8 mouse cellular contexts compared by ENCODE assay signal in the genomic region with DNA sequence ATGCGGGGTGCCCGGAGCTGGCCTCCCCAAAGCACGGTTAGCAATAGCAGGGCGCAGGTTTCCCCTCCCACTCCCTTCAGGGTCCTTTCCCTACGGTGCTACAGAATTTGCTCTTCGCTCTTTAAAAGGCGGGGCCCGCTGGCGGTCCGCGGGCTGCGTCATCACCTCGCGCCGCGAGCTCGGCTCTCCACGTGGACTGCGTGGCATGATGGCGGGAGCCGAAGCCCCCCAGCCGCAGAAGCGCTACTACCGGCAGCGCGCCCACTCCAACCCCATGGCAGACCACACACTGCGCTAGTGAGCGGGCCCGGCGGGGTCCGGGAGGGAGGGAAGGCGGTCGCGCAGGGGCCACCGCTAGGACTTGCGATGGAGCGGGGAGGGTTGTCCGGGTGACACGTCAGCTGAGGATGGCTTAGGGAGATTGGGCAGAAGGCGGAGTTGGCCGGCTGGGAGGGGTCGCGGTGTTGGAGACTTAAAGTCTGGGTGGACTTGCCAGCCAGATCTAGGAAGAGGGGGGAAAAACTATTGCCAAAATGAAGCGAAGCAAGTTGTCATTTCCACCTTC. TPM values are rescaled to one million over a fixed set of nuclear protein-coding genes. Genes with fewer than 3 reads are reported as not detected.
DNase-seq lines count a peak whose midpoint lies in the region; ATAC-seq and TF ChIP-seq lines count a peak whose summit lies in the region.

No protein-coding gene starts in this region.

- under 1% methylated on average over 44 of the region's 44 CpGs for WGBS in cerebellum, adult 2 months
- WGBS in forebrain, postnatal 0 days, result 1% methylated on average over 44 of the region's 44 CpGs
- WGBS in lung, embryonic 14.5 days, result under 1% methylated on average over 44 of the region's 44 CpGs

- peak overlapping the region; percentile 94 for H3K4me3 ChIP-seq in G1E (ENCODE audit: low read depth, low read length)
- H3K4me3 ChIP-seq in cerebellum, adult 2 months (replicated peaks; ENCODE audit: insufficient read depth, low read depth, low read length), result peak overlapping the region; percentile 70
- peak overlapping the region; percentile 76 for H3K4me3 ChIP-seq in forebrain, postnatal 0 days (ENCODE audit: low read depth, low read length)
- H3K4me3 ChIP-seq in lung, embryonic 14.5 days (ENCODE audit: low read depth, low read length), result peak overlapping the region; percentile 77

- H3K36me3 ChIP-seq in G1E (replicated peaks), result peaks cover 39% of the 10 kb centered on the region
- H3K36me3 ChIP-seq in forebrain, postnatal 0 days (ENCODE audit: insufficient read depth), result 0 out of 2 replicates have a peak, but pooled peaks cover 3% of the 10 kb centered on the region
- H3K36me3 ChIP-seq in lung, embryonic 14.5 days (ENCODE audit: insufficient read depth), result peaks cover 20% of the 10 kb centered on the region

- TF ChIP-seq CTCF in G1E (IDR thresholded peaks at IDR 0.05; ENCODE audit: low read depth, low read length), result no peak
- no peak for TF ChIP-seq CTCF in cerebellum, adult 2 months (IDR thresholded peaks at IDR 0.05; ENCODE audit: borderline replicate concordance, insufficient read depth, low read depth, low read length)
- TF ChIP-seq CTCF in forebrain, postnatal 0 days (IDR thresholded peaks at IDR 0.05; ENCODE audit: low read depth), result peak; percentile 17; the same call in 1 of the 2 replicates
- no peak for TF ChIP-seq CTCF in lung, embryonic 14.5 days (IDR thresholded peaks at IDR 0.05; ENCODE audit: low read depth)

- peak overlapping the region; percentile 57 for H3K9ac ChIP-seq in forebrain, postnatal 0 days
- H3K9ac ChIP-seq in lung, embryonic 14.5 days, result peak overlapping the region; percentile 72

- peak overlapping the region; percentile 97 for H3K4me2 ChIP-seq in forebrain, postnatal 0 days (ENCODE audit: low read depth)
- peak overlapping the region; percentile 98 for H3K4me2 ChIP-seq in lung, embryonic 14.5 days

- peaks cover 33% of the 10 kb centered on the region for H3K4me1 ChIP-seq in G1E (ENCODE audit: insufficient read depth, low read depth, low read length)
- no peaks in the 10 kb centered on the region for H3K4me1 ChIP-seq in cerebellum, adult 2 months (ENCODE audit: control insufficient read depth, insufficient read depth, low read length)
- peaks cover 6% of the 10 kb centered on the region for H3K4me1 ChIP-seq in forebrain, postnatal 0 days (ENCODE audit: insufficient read depth)
- H3K4me1 ChIP-seq in lung, embryonic 14.5 days (ENCODE audit: insufficient read depth), result peaks cover 6% of the 10 kb centered on the region; the same call in 1 of the 2 replicates

- TF ChIP-seq POLR2A in cerebellum, adult 2 months (IDR thresholded peaks at IDR 0.05; ENCODE audit: borderline replicate concordance, insufficient read depth, low read length), result no peak

- ATAC-seq in G1E (ENCODE audit: extremely low read depth, insufficient number of reproducible peaks, low FRiP score, poor library complexity, severe bottlenecking), result peak; percentile 64
- peak; percentile 94 for ATAC-seq in forebrain, postnatal 0 days
- peak; percentile 84 for ATAC-seq in lung, embryonic 14.5 days (ENCODE audit: insufficient read depth)
- peak; percentile 65 for ATAC-seq in neutrophil, adult 5-6 weeks (ENCODE audit: extremely low read depth, insufficient number of reproducible peaks, low FRiP score, poor library complexity, severe bottlenecking)

- no peak overlapping the region for H3K27ac ChIP-seq in cerebellum, adult 2 months (ENCODE audit: insufficient read depth, low read length)
- H3K27ac ChIP-seq in forebrain, postnatal 0 days (ENCODE audit: low read depth, low read length), result no peak overlapping the region; the same call in 1 of the 2 replicates
- peak overlapping the region; percentile 75 for H3K27ac ChIP-seq in lung, embryonic 14.5 days (ENCODE audit: low read depth)

- H3K9me3 ChIP-seq in G1E (replicated peaks), result no peaks in the 10 kb centered on the region
- no peaks in the 10 kb centered on the region for H3K9me3 ChIP-seq in forebrain, postnatal 0 days (ENCODE audit: low read length)
- H3K9me3 ChIP-seq in lung, embryonic 14.5 days (ENCODE audit: low read depth, low read length), result no peaks in the 10 kb centered on the region

- DNase-seq in G1E (ENCODE audit: low spot score), result peak; percentile 79
- DNase-seq in cerebellum, adult 2 months, result peak; percentile 85 to 93
- DNase-seq in forebrain, postnatal 0 days, result peak; percentile 96
- DNase-seq in heart, postnatal 4 days, result peak; percentile 91
- DNase-seq in layer of hippocampus, adult 8-10 months (ENCODE audit: low spot score in 2 of 2), result peak; percentile 79 to 91
- peak; percentile 97 for DNase-seq in lung, embryonic 14.5 days
- peak; percentile 40 to 55 for DNase-seq in thymus, adult 18-20 months

- H3K27me3 ChIP-seq in G1E (ENCODE audit: insufficient read depth, low read length), result peaks cover 25% of the 10 kb centered on the region
- H3K27me3 ChIP-seq in cerebellum, adult 2 months (ENCODE audit: control insufficient read depth, insufficient read depth, low read length), result no peaks in the 10 kb centered on the region
- H3K27me3 ChIP-seq in forebrain, postnatal 0 days (ENCODE audit: insufficient read depth, low read length), result no peaks in the 10 kb centered on the region
- H3K27me3 ChIP-seq in lung, embryonic 14.5 days (ENCODE audit: insufficient read depth, low read length), result peaks cover 5% of the 10 kb centered on the region

RNA-seq across cellular contexts. Expression of a gene that starts 0.5 kb away (rescaled TPM):
- total RNA-seq in G1E (2014; fragmentation: Nextera tagmentation) (0.68 and 0.97 TPM in 2 replicates), G1E (2017) (0.11 and 0.17 TPM in 2 replicates)
- 0.09 and 0.17 TPM in 2 replicates for polyA plus RNA-seq in G1E (2012)
- 0.13 TPM in 2 replicates for polyA plus RNA-seq in cerebellum, adult 2 months (2012; rRNA removed)
- 0.14 TPM in 1 of 2 replicates, not detected in the other for total RNA-seq in forebrain, postnatal 0 days (2014; rRNA removed)
- 0.08 and 0.15 TPM in 2 replicates for polyA plus RNA-seq in forebrain, postnatal 0 days (2015; fragmentation: Nextera tagmentation; extraction: Ambion mirVana)
- under 1 TPM; 0.18 to 0.29 TPM for total RNA-seq in heart, postnatal 4 days (2021)
- under 1 TPM in 3 of 4 experiments, not detected in 1; 0.23 to 0.33 (median 0.31) TPM for total RNA-seq in layer of hippocampus, adult 8-10 months (2022)
- polyA plus RNA-seq in lung, embryonic 14.5 days (2014; fragmentation: Nextera tagmentation; extraction: Ambion mirVana), result 0.53 and 0.74 TPM in 2 replicates
- 0.23 TPM in 1 of 2 replicates, not detected in the other for total RNA-seq in neutrophil, adult 5-6 weeks (2017)

RNA-seq across cellular contexts. Expression of a gene that starts 0.6 kb away (rescaled TPM):
- total RNA-seq in G1E (2014; fragmentation: Nextera tagmentation) (36.0 and 49.6 TPM in 2 replicates), G1E (2017) (11.2 and 11.3 TPM in 2 replicates)
- 21.9 and 33.4 TPM in 2 replicates for polyA plus RNA-seq in G1E (2012)
- polyA plus RNA-seq in cerebellum, adult 2 months (2012; rRNA removed), result 10.7 and 11.8 TPM in 2 replicates
- 9.2 and 10.9 TPM in 2 replicates for total RNA-seq in forebrain, postnatal 0 days (2014; rRNA removed)
- 16.1 and 21.0 TPM in 2 replicates for polyA plus RNA-seq in forebrain, postnatal 0 days (2015; fragmentation: Nextera tagmentation; extraction: Ambion mirVana)
- 10 to 100 TPM; 11.5 TPM for total RNA-seq in heart, postnatal 4 days (2021)
- 10 to 100 TPM; 13.1 to 16.0 (median 14.5) TPM for total RNA-seq in layer of hippocampus, adult 8-10 months (2022)
- 59.5 and 60.7 TPM in 2 replicates for polyA plus RNA-seq in lung, embryonic 14.5 days (2014; fragmentation: Nextera tagmentation; extraction: Ambion mirVana)
- total RNA-seq in neutrophil, adult 5-6 weeks (2017), result 4.3 and 8.3 TPM in 2 replicates

RNA-seq across cellular contexts. Expression of a gene that starts 6.2 kb away (rescaled TPM):
- total RNA-seq in G1E (2014; fragmentation: Nextera tagmentation), result 2.1 and 4.9 TPM in 2 replicates
- total RNA-seq in G1E (2017), result 0.33 TPM in 1 of 2 replicates, not detected in the other
- polyA plus RNA-seq in G1E (2012), result 0.17 TPM in 2 replicates
- polyA plus RNA-seq in cerebellum, adult 2 months (2012; rRNA removed), result 0.19 and 0.29 TPM in 2 replicates
- 0.08 and 0.33 TPM in 2 replicates for total RNA-seq in forebrain, postnatal 0 days (2014; rRNA removed)
- polyA plus RNA-seq in forebrain, postnatal 0 days (2015; fragmentation: Nextera tagmentation; extraction: Ambion mirVana), result 0.11 TPM in 2 replicates
- total RNA-seq in heart, postnatal 4 days (2021), result under 1 TPM in 1 of 2 experiments, not detected in 1; 0.45 TPM
- total RNA-seq in layer of hippocampus, adult 8-10 months (2022), result 1 to 10 TPM in 1 of 4 experiments, under 1 TPM in 3; 0.14 to 1.1 (median 0.48) TPM
- 0.09 TPM in 1 of 2 replicates, not detected in the other for polyA plus RNA-seq in lung, embryonic 14.5 days (2014; fragmentation: Nextera tagmentation; extraction: Ambion mirVana)
- total RNA-seq in neutrophil, adult 5-6 weeks (2017), result not detected in 2 replicates

RNA-seq across cellular contexts. Expression of a gene that starts 11.2 kb away (rescaled TPM):
- 44.5 and 59.6 TPM in 2 replicates for total RNA-seq in G1E (2014; fragmentation: Nextera tagmentation)
- 53.2 and 54.5 TPM in 2 replicates for total RNA-seq in G1E (2017)
- polyA plus RNA-seq in G1E (2012), result 58.9 and 66.0 TPM in 2 replicates
- 45.2 and 45.4 TPM in 2 replicates for polyA plus RNA-seq in cerebellum, adult 2 months (2012; rRNA removed)
- 39.2 and 55.6 TPM in 2 replicates for total RNA-seq in forebrain, postnatal 0 days (2014; rRNA removed)
- polyA plus RNA-seq in forebrain, postnatal 0 days (2015; fragmentation: Nextera tagmentation; extraction: Ambion mirVana), result 45.8 and 52.1 TPM in 2 replicates
- total RNA-seq in heart, postnatal 4 days (2021), result 10 to 100 TPM; 65.1 to 68.0 TPM
- 10 to 100 TPM; 24.5 to 31.8 (median 27.5) TPM for total RNA-seq in layer of hippocampus, adult 8-10 months (2022)
- polyA plus RNA-seq in lung, embryonic 14.5 days (2014; fragmentation: Nextera tagmentation; extraction: Ambion mirVana), result 76.8 and 77.3 TPM in 2 replicates
- total RNA-seq in neutrophil, adult 5-6 weeks (2017), result 8.6 and 12.9 TPM in 2 replicates

RNA-seq across cellular contexts. Expression of a gene that starts 18.1 kb away (rescaled TPM):
- total RNA-seq in G1E (2014; fragmentation: Nextera tagmentation), result 0.68 and 1.1 TPM in 2 replicates
- total RNA-seq in G1E (2017), result 1.2 and 1.3 TPM in 2 replicates
- polyA plus RNA-seq in G1E (2012), result 0.63 and 0.88 TPM in 2 replicates
- 11.8 TPM in 2 replicates for polyA plus RNA-seq in cerebellum, adult 2 months (2012; rRNA removed)
- total RNA-seq in forebrain, postnatal 0 days (2014; rRNA removed), result 70.7 and 75.8 TPM in 2 replicates
- 7.9 and 8.1 TPM in 2 replicates for polyA plus RNA-seq in forebrain, postnatal 0 days (2015; fragmentation: Nextera tagmentation; extraction: Ambion mirVana)
- total RNA-seq in heart, postnatal 4 days (2021), result 1 to 10 TPM; 1.7 to 1.8 TPM
- 10 to 100 TPM; 14.8 to 21.9 (median 20.4) TPM for total RNA-seq in layer of hippocampus, adult 8-10 months (2022)
- polyA plus RNA-seq in lung, embryonic 14.5 days (2014; fragmentation: Nextera tagmentation; extraction: Ambion mirVana), result 0.99 and 1.5 TPM in 2 replicates
- total RNA-seq in neutrophil, adult 5-6 weeks (2017), result 0.98 and 1.9 TPM in 2 replicates
